Mouse (Mus musculus): ENCODE results near the gene Zmym5.
"Not testable (repeated sequence)": the region's sequence is repeated elsewhere in the genome, so short reads cannot be mapped to it uniquely, and the experiment has no call there.

DNA sequence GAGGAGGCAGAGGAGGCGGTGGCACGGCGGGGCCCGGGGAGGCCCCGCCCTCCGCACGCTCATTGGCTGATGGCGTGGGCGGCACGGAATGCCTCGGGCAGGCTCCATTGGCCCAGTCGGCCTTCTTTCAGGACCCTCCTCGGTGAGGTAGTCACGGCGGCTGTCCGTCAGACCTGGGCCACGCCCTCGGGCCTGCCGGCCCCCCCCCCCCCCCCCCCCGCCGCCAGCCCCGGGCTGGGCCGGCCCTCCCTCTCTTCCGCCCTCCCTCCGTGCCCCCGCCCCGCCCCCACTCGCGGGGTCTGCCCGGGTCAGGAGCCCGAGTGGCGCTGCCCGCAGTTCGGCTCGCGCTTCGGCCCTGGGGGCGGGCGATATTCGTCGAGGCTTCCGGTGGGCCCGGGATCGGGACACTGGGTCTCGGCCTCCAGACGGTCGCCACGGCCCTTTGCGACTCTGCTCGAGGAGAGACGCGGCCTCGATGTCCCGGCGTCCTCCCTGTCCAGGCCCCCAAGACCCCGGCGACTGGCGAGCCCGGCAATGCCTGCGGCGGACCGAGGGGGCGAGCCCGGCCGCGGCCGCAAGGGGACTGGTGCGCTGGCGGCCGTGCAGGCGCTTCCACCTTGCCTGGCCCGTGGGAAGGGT is at the start of gene Zmym5:
- not testable (repeated sequence) for TF ChIP-seq USF1 (IDR thresholded peaks at IDR 0.05; ENCODE audit: low read depth, low read length); MAFK (IDR thresholded peaks at IDR 0.05; ENCODE audit: insufficient replicate concordance, low read length); EP300 (IDR thresholded peaks at IDR 0.05; ENCODE audit: low read length); CTCF (conservative IDR thresholded peaks at IDR 0.05 in 1 of 2, IDR thresholded peaks at IDR 0.05 in 1 of 2; ENCODE audit: low read depth in 2 of 2, low read length in 2 of 2); KAT2A (IDR thresholded peaks at IDR 0.05; ENCODE audit: insufficient replicate concordance, low read length); MAX (IDR thresholded peaks at IDR 0.05; ENCODE audit: low read length); MXI1 (IDR thresholded peaks at IDR 0.05; ENCODE audit: low read depth, low read length); ZKSCAN1 (IDR thresholded peaks at IDR 0.05; ENCODE audit: borderline replicate concordance, low read depth, low read length); ZC3H11A (IDR thresholded peaks at IDR 0.05; ENCODE audit: low read depth, low read length)
- TF ChIP-seq NELFE (IDR thresholded peaks at IDR 0.05; ENCODE audit: low read depth, low read length) = peak; percentile 61
- peak; percentile 77 for TF ChIP-seq POLR2A (IDR thresholded peaks at IDR 0.05; ENCODE audit: low read depth, low read length)
- 0 out of 2 replicates have a peak, but pooled peaks have one; percentile 40 for TF ChIP-seq TCF12 (IDR thresholded peaks at IDR 0.05; ENCODE audit: low read depth, low read length)

Data from CH12.LX (cell line).